Mouse (Mus musculus) left cerebral cortex, adult 18-20 months (tissue): ENCODE results near the gene Nsg2. TPM values are rescaled to one million over a fixed set of nuclear protein-coding genes. Genes with fewer than 3 reads are reported as not detected.
A peak's percentile ranks its signal among the peaks of the same experiment; 100 is the strongest.

ENCODE experiments used
- DNase-seq, 2 experiments: peaks; one replicate each; pipeline ENCODE4 v3.0.0; 2021 to 2022; ENCODE audit warnings: low spot score in 2 of 2, mixed read lengths in 1 of 2
- total RNA-seq, 2 experiments: library from RNA; stranded (reverse); gene quantifications; 2 replicates each; pipeline ENCODE4 v1.2.3; 2021

The Nsg2 gene
- total RNA-seq, 2 experiments from 2014 or later: 645 to 708 TPM

- DNase-seq: peak; percentile 59 to 69
Measured at GRCm38 (mm10) chr11:32011867-32012603, 11.8 kb downstream of the Nsg2 start.

GRCm38 (mm10) chr11:32013014-32013427, 12.8 kb downstream of the Nsg2 start:
- DNase-seq: no peak

GRCm38 (mm10) chr11:32013561-32013960, 13.3 kb downstream of the Nsg2 start:
- no peak for DNase-seq

- no peak for DNase-seq
Measured at GRCm38 (mm10) chr11:32018201-32018600, 17.9 kb downstream of the Nsg2 start.

GRCm38 (mm10) chr11:32020031-32020965, 20.0 kb downstream of the Nsg2 start:
- no peak for DNase-seq

- no peak for DNase-seq
Measured at GRCm38 (mm10) chr11:32026634-32027033, 26.4 kb downstream of the Nsg2 start.

- no peak for DNase-seq
Measured at GRCm38 (mm10) chr11:32027474-32028342, 27.4 kb downstream of the Nsg2 start.

GRCm38 (mm10) chr11:32028605-32029004, 28.3 kb downstream of the Nsg2 start:
- DNase-seq: no peak

- no peak for DNase-seq
Measured at GRCm38 (mm10) chr11:32029356-32029755, 29.1 kb downstream of the Nsg2 start.

GRCm38 (mm10) chr11:32031396-32031795, 31.1 kb downstream of the Nsg2 start:
- no peak for DNase-seq

GRCm38 (mm10) chr11:32032053-32032452, 31.8 kb downstream of the Nsg2 start:
- DNase-seq: no peak

GRCm38 (mm10) chr11:32035831-32036230, 35.6 kb downstream of the Nsg2 start:
- DNase-seq: no peak

GRCm38 (mm10) chr11:32039656-32040055, 39.4 kb downstream of the Nsg2 start:
- no peak for DNase-seq

GRCm38 (mm10) chr11:32057389-32057788, 57.1 kb downstream of the Nsg2 start:
- DNase-seq: no peak

GRCm38 (mm10) chr11:32057861-32058260, 57.6 kb downstream of the Nsg2 start:
- DNase-seq: no peak

- no peak for DNase-seq
Measured at GRCm38 (mm10) chr11:32061020-32061419, 60.8 kb downstream of the Nsg2 start.

- DNase-seq: peak; percentile 53 to 57
Measured at GRCm38 (mm10) chr11:32061874-32062273, 61.6 kb downstream of the Nsg2 start.

- no peak for DNase-seq
Measured at GRCm38 (mm10) chr11:32063775-32064510, 63.7 kb downstream of the Nsg2 start.

- DNase-seq: no peak
Measured at GRCm38 (mm10) chr11:32064511-32064862, 64.2 kb downstream of the Nsg2 start.

GRCm38 (mm10) chr11:32068736-32069490, 68.7 kb downstream of the Nsg2 start:
- DNase-seq: no peak
